Mouse (Mus musculus) ovary, postnatal 10 days (tissue): ENCODE measurements around the gene Cdk15.

Source experiments
- DNase-seq: peaks from one replicate; pipeline ENCODE4 v3.0.0; 2022; ENCODE audit warnings: low spot score

Gene Cdk15

GRCm38 (mm10) chr1:59256751-59257231, at the start of gene Cdk15:
TSS of gene Cdk15 (plus strand) at chr1:59256906.
- DNase-seq, result peak; percentile 5

- no peak for DNase-seq
Measured at GRCm38 (mm10) chr1:59208331-59208730, 48.4 kb upstream of the Cdk15 start.

- DNase-seq, result no peak
Measured at GRCm38 (mm10) chr1:59211651-59212050, 45.1 kb upstream of the Cdk15 start.

- no peak for DNase-seq
Measured at GRCm38 (mm10) chr1:59212076-59212779, 44.5 kb upstream of the Cdk15 start.

- DNase-seq, result no peak
Measured at GRCm38 (mm10) chr1:59212951-59213350, 43.8 kb upstream of the Cdk15 start.

GRCm38 (mm10) chr1:59215446-59215845, 41.3 kb upstream of the Cdk15 start:
- no peak for DNase-seq

GRCm38 (mm10) chr1:59220371-59220770, 36.3 kb upstream of the Cdk15 start:
- DNase-seq, result no peak

GRCm38 (mm10) chr1:59221591-59221990, 35.1 kb upstream of the Cdk15 start:
- no peak for DNase-seq

- DNase-seq, result no peak
Measured at GRCm38 (mm10) chr1:59222101-59222825, 34.4 kb upstream of the Cdk15 start.

GRCm38 (mm10) chr1:59228552-59228951, 28.2 kb upstream of the Cdk15 start:
- DNase-seq, result no peak

GRCm38 (mm10) chr1:59229187-59229586, 27.5 kb upstream of the Cdk15 start:
- DNase-seq, result no peak

- peak; percentile 99 for DNase-seq
Measured at GRCm38 (mm10) chr1:59236856-59237441, 19.8 kb upstream of the Cdk15 start, which contains the start of gene Als2. TSS of gene Als2 (minus strand) at chr1:59237231.

GRCm38 (mm10) chr1:59237614-59238211, 19.0 kb upstream of the Cdk15 start:
- peak; percentile 39 for DNase-seq

GRCm38 (mm10) chr1:59243770-59244169, 12.9 kb upstream of the Cdk15 start:
- no peak for DNase-seq

- DNase-seq, result peak; percentile 24
Measured at GRCm38 (mm10) chr1:59247602-59248001, 9.1 kb upstream of the Cdk15 start.

GRCm38 (mm10) chr1:59252762-59253161, 3.9 kb upstream of the Cdk15 start:
- DNase-seq, result no peak

- DNase-seq, result no peak
Measured at GRCm38 (mm10) chr1:59253301-59253909, 3.3 kb upstream of the Cdk15 start.

GRCm38 (mm10) chr1:59257736-59258135, 1.0 kb downstream of the Cdk15 start:
- DNase-seq, result no peak

GRCm38 (mm10) chr1:59268931-59269330, 12.2 kb downstream of the Cdk15 start:
- DNase-seq, result no peak

- DNase-seq, result no peak
Measured at GRCm38 (mm10) chr1:59269466-59269865, 12.8 kb downstream of the Cdk15 start.

GRCm38 (mm10) chr1:59269951-59270689, 13.4 kb downstream of the Cdk15 start:
- DNase-seq, result no peak
